Mouse (Mus musculus): ENCODE results near the gene Mpv17l.
"Not testable (repeated sequence)": the region's sequence is repeated elsewhere in the genome, so short reads cannot be mapped to it uniquely, and the experiment has no call there.

Gene Mpv17l

DNA sequence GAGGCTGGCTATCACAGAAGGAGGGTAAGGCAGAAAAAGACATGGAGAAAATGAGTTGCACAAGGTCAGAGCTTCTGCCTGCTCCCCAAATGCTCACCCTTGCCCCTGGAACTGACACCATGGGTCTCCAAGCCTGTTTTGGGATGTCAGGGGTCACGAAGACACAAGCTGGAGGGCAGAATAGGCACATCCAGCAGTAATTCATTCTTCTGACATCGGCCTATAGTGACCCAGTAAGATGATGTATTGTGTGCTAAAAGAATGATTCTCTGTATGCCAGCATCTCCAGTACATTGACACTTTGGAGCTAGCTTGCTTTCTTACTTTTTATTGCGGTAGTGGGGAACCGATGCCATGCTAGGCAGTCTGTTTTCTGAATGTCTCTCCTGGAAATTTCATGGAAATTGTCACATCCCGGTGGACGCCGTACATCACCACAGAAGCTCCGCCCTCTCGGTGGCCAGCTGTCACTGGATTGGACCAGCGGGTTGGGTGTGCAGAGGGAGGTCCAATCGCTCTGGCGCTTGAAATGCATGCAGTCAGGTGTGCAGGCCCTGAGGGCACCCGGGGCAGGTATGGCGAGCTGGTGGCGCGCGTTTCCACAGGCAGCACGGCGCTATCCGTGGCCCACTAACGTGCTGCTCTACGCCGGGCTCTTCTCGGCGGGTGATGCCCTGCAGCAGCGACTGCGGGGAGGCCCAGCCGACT is 37.3 kb downstream of the Mpv17l start:
- DNase-seq (ENCODE audit: low read depth, low spot score): peak; percentile 85

- no peak for DNase-seq (ENCODE audit: low read depth, low spot score)
These were observed 38.0 kb downstream of the Mpv17l start for GRCm38 (mm10) chr16:13940847-13941395.

DNA sequence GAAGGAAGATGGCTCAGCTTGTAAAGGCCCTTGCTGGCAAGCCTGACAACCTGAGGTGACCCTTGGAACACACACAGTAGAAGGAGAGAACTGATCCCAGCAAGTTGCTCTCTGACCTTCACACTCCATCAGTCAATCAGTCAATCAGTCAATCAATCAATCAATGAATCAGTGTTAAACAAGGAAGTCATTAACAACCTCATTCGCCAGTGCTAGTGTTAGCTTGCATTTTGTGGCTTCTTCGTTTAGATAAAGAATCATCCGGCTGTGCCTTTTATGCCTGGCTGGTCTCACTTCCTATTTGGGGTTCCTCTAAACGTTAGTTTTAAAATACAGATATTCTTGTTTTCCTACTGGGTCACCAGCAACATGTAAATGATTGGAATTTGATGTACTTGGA is 41.2 kb downstream of the Mpv17l start:
- no peak for DNase-seq (ENCODE audit: low read depth, low spot score)

DNA sequence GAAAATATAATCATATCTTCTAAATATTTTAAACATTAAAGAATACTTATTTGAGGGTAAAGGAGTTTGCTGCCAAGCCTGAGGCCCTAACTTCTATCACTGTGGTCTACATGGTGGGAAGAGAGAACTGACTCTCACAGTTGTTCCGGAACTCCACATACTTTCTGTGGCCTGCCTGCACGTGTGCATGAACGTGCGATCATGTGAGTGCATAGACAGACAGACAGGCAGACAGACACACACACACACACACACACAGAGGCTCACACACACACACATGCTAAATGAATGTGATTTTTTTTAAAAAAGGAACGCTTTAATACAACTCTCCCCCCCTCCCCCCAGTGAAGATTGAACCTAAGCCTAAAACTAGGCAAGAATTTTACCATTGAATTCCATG is 41.8 kb downstream of the Mpv17l start:
- no peak for DNase-seq (ENCODE audit: low read depth, low spot score)

DNA sequence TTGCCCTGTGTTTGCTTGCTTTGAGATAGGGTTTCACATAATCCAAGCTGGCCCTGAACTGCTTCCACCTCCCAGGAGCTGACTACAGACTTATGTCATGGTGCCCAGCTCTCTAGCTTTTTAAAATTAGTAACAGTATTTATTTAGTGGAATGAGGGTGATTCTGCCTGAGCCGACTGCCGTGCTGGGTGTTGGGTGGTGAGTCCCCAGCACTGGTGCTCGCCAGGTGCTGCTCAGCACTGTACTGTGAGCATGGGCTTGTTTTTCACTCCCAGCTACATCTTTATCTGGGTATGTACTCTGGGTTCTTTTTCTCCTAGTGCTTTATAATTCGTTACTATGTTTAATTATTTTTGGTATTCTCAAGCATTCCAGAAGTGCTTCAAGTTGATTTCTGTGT is 42.2 kb downstream of the Mpv17l start:
- DNase-seq (ENCODE audit: low read depth, low spot score): no peak

GRCm38 (mm10) chr16:13946306-13946705 is 43.3 kb downstream of the Mpv17l start:
- no peak for DNase-seq (ENCODE audit: low read depth, low spot score)

GRCm38 (mm10) chr16:13951245-13951644 is 48.3 kb downstream of the Mpv17l start:
- DNase-seq (ENCODE audit: low read depth, low spot score): no peak

DNA sequence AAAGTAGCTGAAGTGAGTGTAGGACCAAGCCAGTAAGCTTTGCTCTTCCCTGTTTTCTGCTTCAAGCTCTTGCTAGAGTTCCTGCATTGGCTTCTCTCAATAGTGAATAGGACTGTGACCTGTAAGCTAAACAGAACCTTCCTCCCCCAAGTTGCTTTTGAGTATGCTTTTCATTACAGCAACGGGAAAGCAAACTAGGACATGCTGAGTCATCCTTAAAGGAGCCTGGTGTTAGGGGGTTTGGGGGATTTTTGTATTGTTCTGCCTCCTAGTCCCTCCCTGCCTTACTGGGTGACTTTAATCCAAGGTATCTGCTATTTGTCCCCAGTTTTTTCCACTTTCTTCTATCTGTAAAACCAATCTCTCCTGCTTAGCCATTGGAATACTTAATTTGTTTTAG is 59.1 kb downstream of the Mpv17l start:
- no peak for DNase-seq (ENCODE audit: low read depth, low spot score)

- DNase-seq (ENCODE audit: low read depth, low spot score): no peak
These were observed 66.1 kb downstream of the Mpv17l start for GRCm38 (mm10) chr16:13969096-13969495.

DNA sequence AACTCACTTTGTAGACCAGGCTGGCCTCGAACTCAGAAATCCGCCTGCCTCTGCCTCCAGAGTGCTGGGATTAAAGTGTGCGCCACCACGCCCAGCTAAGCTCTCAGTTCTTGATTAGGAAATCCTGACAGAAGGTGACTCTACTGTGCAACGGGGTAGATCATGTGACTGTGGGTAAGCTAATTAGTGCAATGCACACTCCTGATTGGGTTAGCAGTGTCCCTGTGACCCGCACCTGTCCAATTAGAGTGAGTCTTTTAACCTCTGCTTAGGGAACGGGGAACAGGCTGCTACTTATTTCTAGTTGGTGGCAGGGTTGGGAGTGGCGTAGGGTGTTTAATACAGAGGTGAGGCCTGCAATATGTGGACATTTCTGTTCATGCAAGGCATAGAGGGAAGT is 69.1 kb downstream of the Mpv17l start:
- no peak for DNase-seq (ENCODE audit: low read depth, low spot score)

DNA sequence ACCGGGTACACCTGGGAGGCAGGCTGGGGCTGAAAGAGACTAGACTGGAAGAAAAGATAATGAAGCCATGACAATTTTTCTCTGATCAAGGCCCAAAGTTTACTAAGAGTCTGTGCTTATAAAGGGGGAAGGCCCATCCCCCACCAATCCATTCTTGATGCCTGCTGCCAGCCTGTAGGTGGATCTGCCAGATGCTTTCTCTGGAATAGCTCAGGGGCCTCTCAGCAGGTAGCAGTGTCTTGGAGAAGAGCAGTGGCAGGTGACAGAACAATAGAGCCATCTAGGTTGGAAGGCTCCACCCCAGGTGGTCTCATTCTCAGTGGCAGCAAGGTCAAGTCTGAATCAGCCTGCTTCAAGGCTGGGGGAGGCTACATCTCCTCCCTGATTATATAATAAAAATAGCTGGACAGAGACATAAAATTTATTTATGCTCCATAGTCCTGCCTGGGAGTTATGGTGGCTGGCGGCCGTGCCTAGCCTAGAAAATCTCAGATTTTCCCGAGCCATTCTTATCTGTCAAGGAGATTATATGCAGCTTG is 73.5 kb downstream of the Mpv17l start:
- DNase-seq (ENCODE audit: low read depth, low spot score): not testable (repeated sequence)

- not testable (repeated sequence) for DNase-seq (ENCODE audit: low read depth, low spot score)
These were observed 74.1 kb downstream of the Mpv17l start for GRCm38 (mm10) chr16:13977026-13977425.

GRCm38 (mm10) chr16:13981726-13982125 is 78.8 kb downstream of the Mpv17l start:
- not testable (repeated sequence) for DNase-seq (ENCODE audit: low read depth, low spot score)

GRCm38 (mm10) chr16:13983161-13983560 is 80.2 kb downstream of the Mpv17l start:
- no peak for DNase-seq (ENCODE audit: low read depth, low spot score)

DNA sequence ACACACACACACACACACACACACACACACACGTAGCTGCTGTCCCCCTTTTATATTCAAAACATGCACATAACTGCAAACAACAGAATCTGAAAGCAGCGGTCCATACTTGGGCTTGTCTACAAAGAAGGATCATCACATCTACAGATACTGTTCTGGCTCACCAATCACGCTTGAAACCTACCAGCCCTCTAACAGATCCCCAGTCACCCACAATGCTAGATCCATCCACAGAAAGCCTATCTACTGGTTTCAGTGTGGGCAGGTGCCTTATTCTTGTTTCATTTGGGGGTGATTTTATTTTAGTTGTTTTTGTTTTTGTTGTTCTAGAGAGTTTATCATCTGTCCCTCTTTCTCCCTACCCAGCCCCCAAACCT is 83.2 kb downstream of the Mpv17l start:
- no peak for DNase-seq (ENCODE audit: low read depth, low spot score)

DNA sequence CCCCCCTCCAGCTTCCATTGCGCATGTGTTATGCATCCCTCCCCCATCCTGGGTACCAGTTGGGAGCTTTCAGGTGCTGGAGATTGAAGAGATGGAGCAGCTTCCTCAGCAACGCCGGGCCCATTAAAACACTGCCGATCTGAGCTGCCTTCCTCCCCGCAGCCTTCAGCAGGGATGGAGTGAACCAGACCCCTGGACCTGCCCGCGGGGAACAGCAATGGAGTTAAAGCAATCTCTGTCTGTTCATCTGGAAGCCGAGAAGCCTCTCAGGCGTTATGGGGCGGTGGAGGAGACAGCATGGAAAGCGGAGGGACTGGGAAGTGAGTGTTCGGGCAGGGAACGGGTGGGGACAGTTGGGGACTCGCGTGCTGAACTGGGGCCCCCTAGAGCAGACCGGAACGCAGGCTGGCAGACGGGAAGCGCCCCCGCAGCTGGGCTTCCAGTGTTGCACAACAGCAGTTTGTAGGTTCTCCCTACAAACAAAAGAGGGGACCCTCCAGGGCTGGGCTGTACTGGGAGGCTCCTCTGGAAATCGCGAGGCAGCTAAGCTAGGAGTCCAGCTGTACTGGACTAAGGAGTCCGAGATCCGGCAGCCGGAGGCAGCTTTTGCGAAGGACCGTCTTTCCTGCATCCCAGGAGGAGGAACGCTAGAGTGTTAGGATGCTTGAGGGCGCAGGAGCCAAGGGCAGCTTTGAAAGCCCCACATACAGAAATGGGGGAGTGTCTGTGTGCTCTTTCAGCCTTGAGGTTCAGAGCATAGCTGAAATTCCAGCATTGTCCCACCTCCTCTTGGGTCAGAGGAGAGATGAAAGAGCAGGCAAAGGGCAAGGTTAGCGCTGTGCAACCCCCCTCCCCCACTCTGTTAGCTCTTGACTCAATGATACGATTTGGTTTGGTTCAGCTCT is 83.9 kb downstream of the Mpv17l start, which contains the start of the genes 2900011O08Rik and Ifitm7:
Gene 2900011O08Rik, plus strand, starts transcription at position 31 of the 905 bp plus-strand sequence.
Gene Ifitm7, minus strand, starts transcription at position 315 of the 905 bp plus-strand sequence.
- DNase-seq (ENCODE audit: low read depth, low spot score): peak; percentile 70

- DNase-seq (ENCODE audit: low read depth, low spot score): no peak
These were observed 89.7 kb downstream of the Mpv17l start for GRCm38 (mm10) chr16:13992518-13993248.

- DNase-seq (ENCODE audit: low read depth, low spot score): no peak
These were observed 91.1 kb downstream of the Mpv17l start for GRCm38 (mm10) chr16:13994076-13994475.

DNA sequence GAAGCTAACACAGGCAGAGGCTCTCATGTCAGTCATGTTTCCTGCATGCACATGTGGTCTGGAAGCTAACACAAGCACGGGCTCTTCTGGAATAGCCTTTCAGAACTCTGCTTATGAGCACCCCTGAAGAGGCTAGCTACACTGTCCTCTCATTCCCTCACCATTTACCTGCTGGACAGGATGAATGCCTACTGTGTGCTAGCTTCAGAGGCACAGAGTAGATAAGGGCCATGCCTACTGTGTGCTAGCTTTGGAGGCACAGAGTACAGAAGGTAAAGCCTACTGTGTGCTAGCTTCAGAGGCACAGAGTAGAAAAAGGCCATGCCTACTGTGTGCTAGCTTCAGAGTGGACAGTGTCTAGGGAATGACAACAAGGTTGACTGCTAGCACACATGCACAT is 91.5 kb downstream of the Mpv17l start:
- DNase-seq (ENCODE audit: low read depth, low spot score): no peak

Data from telencephalon, adult 2 months (tissue).